Mouse (Mus musculus) ES-E14 (cell line): Measurements from ENCODE around the gene Dennd1a.

Experiments used
- CHD2 ChIP-seq: IDR thresholded peaks from 2 replicates; pipeline ENCODE4 v1.6.1; 2014; ENCODE audit warnings: mild to moderate bottlenecking, low read depth, low read length, inconsistent platforms
- ZNF384 ChIP-seq: IDR thresholded peaks from 2 replicates; pipeline ENCODE4 v1.6.1; 2012; ENCODE audit warnings: low read depth, low read length, inconsistent platforms

- no peak for TF ChIP-seq CHD2
- TF ChIP-seq ZNF384 = no peak
Measured at GRCm38 (mm10) chr2:37948424-37948823, 338.8 kb downstream of the Dennd1a start.
